Mouse (Mus musculus) stomach, embryonic 14.5 days (tissue): ENCODE data around the gene Agl. TPM values are rescaled to one million over a fixed set of nuclear protein-coding genes. Genes with fewer than 3 reads are reported as not detected.
A peak's percentile ranks its signal among the peaks of the same experiment; 100 is the strongest.

Experiments
- ATAC-seq: fragments of 200-750 bp; cut with Nextera tagmentation; 2 replicates; pipeline ENCODE4 v1.8.0; 2017; ENCODE audit warnings: low read depth, moderate TSS enrichment; ENCODE audit not compliant: insufficient number of reproducible peaks, insufficient read depth, low FRiP score
- H3K27ac ChIP-seq: fragments of 300-500 bp; sonication (generic); 2 replicates; pipeline ENCODE4 v1.5.1; 2014; ENCODE audit warnings: mild to moderate bottlenecking, low read length, moderate library complexity, mixed read lengths
- H3K27me3 ChIP-seq: fragments of 300-500 bp; sonication (generic); 2 replicates; pipeline ENCODE4 v1.6.1; 2014; ENCODE audit warnings: low read length, control low read depth, mixed read lengths; ENCODE audit not compliant: control insufficient read depth, insufficient read depth
- H3K36me3 ChIP-seq: fragments of 300-500 bp; sonication (generic); 2 replicates; pipeline ENCODE4 v1.6.1; 2014; ENCODE audit warnings: mild to moderate bottlenecking, control low read depth, low read length, moderate library complexity, mixed read lengths; ENCODE audit not compliant: control insufficient read depth, insufficient read depth
- H3K4me1 ChIP-seq: fragments of 300-500 bp; sonication (generic); 2 replicates; pipeline ENCODE4 v1.6.1; 2014; ENCODE audit warnings: low read length, control low read depth, mixed read lengths; ENCODE audit not compliant: control insufficient read depth, insufficient read depth
- H3K4me2 ChIP-seq: fragments of 300-500 bp; sonication (generic); replicated peaks from 2 replicates; pipeline ENCODE4 v1.6.1; 2014; ENCODE audit warnings: low read depth, low read length, control low read depth
- H3K4me3 ChIP-seq: fragments of 300-500 bp; sonication (generic); 2 replicates; pipeline ENCODE4 v1.5.1; 2014; ENCODE audit warnings: low read depth, low read length, control low read depth
- H3K9ac ChIP-seq: fragments of 300-500 bp; sonication (generic); replicated peaks from 2 replicates; pipeline ENCODE4 v1.6.1; 2014; ENCODE audit warnings: low read depth, mild to moderate bottlenecking, control low read depth, low read length, moderate library complexity, mixed read lengths
- H3K9me3 ChIP-seq: fragments of 300-500 bp; sonication (generic); 2 replicates; pipeline ENCODE4 v1.6.1; 2016; ENCODE audit warnings: low read depth, low read length, control low read depth; ENCODE audit not compliant: control insufficient read depth
- WGBS: fragments of 180-500 bp; shearing (Covaris S2); extraction: QIAGEN DNeasy Blood & Tissue Kit; methylation state at CpG from one replicate; pipeline ENCODE4 v1.1.7; 2014; 5-methylcytosine and 5-hydroxymethylcytosine counted together
- polyA plus RNA-seq: library from polyadenylated mRNA; unstranded; fragments of >200 nt; fragmentation: Nextera tagmentation; extraction: Ambion mirVana; gene quantifications from 2 replicates; pipeline ENCODE4 v1.2.1, GENCODE M21; 2014

The Agl gene
- polyA plus RNA-seq, 1 experiment from 2014 or later = 18.8 TPM

- ATAC-seq = 0 out of 2 replicates have a peak, but pooled peaks have one; percentile 53
- Histone ChIP-seq H3K36me3 (no peaks in the 10 kb centered on the region), H3K27me3 (no peaks in the 10 kb centered on the region), H3K9ac (no peak overlapping the region), H3K4me3 (no peak overlapping the region), H3K27ac (no peak overlapping the region), H3K4me2 (no peak overlapping the region), H3K9me3 (no peaks in the 10 kb centered on the region), H3K4me1 (no peaks in the 10 kb centered on the region)
- 68% methylated on average over 4 of the region's 4 CpGs for whole genome bisulfite sequencing
Observed at GRCm38 (mm10) chr3:116722980-116723379, 85.0 kb downstream of the Agl start.

DNA sequence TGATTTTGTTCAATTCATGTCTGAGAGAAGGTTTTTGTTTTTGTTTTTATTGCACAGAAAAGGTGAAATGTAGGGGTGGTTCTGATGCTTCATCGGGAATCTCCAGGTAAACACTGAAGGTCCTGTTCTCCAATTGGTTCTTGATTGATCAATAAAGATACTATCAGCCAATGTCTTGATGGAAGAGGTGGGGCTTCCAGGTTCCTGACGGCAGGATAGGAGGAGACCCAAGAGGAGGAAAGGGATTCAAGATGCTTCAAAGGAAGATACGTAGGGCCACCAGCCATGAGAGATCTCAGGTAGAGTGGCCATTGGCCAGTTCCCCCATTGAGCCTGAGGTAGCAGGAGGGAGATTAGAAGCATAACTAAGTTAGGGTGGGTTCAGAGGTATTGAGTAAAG lies 89.0 kb downstream of the Agl start:
- H3K4me1 ChIP-seq = no peaks in the 10 kb centered on the region
- no peak for ATAC-seq
- H3K27me3 ChIP-seq = no peaks in the 10 kb centered on the region
- no peak overlapping the region for H3K27ac ChIP-seq
- H3K4me3 ChIP-seq = no peak overlapping the region
- WGBS = 50% methylated on average over 3 of the region's 3 CpGs
- no peak overlapping the region for H3K9ac ChIP-seq
- no peak overlapping the region for H3K4me2 ChIP-seq
- H3K36me3 ChIP-seq = no peaks in the 10 kb centered on the region
- H3K9me3 ChIP-seq = no peaks in the 10 kb centered on the region

DNA sequence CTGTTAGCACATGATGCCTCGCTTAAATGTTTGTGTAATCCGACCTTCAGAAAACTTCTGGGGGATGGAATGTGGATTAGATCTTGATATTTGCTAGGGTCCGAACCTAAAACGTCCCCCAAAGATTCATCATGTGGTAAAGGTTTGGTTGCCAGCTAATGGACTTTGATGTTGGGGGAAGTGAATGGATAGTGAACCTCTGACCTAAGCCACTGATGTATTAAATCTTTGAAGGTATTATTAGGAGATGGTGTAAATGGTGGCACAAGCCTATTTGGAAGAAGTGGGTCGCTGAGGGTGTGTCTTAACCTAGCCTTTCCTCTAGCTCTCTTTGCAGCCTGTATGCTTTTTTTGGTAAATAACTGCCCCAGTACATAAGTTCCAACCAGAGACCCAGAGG lies 94.9 kb downstream of the Agl start:
- Histone ChIP-seq H3K4me3 (peak overlapping the region; percentile 93; the same call in 1 of the 2 replicates), H3K9me3 (no peaks in the 10 kb centered on the region), H3K27ac (no peak overlapping the region), H3K9ac (no peak overlapping the region), H3K27me3 (no peaks in the 10 kb centered on the region), H3K4me1 (peaks cover 10% of the 10 kb centered on the region), H3K36me3 (no peaks in the 10 kb centered on the region), H3K4me2 (peak overlapping the region; percentile 75)
- ATAC-seq = no peak
- 17% methylated on average over 5 of the region's 5 CpGs for WGBS

DNA sequence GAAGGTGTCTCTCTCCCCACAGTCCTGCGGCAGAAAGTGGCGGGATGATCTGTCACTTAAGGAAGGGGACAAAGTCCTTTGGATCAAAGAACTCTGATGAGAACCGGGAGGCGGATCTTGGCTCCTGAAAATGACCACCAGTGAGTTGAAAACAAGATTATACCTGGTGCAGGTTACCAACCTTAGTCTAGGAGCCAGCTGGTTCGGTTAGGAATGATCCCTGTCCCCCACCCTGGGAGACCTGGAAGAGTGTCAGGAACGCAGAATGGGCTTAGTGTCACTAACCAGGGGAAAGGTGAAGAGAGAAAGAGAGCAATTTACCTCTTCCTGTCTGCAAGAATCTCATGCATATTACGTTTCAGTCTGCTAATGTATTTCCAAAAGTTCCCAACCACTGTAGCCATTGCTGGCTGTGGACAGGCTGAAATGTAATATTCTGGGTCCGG lies 95.5 kb downstream of the Agl start, which contains the start of gene Slc35a3:
Gene Slc35a3 (minus strand): TSS at position 396 of the 446 bp plus-strand sequence.
- H3K4me1 ChIP-seq = peaks cover 10% of the 10 kb centered on the region
- peak within 1 kb of the TSS; percentile 94 for H3K9ac ChIP-seq
- H3K9me3 ChIP-seq = no peaks in the 10 kb centered on the region
- H3K27ac ChIP-seq = peak within 1 kb of the TSS; percentile 80
- H3K4me2 ChIP-seq = peak within 1 kb of the TSS; percentile 75
- H3K27me3 ChIP-seq = no peaks in the 10 kb centered on the region
- no peak for ATAC-seq
- peak within 1 kb of the TSS; percentile 93 for H3K4me3 ChIP-seq
- 2% methylated on average over 8 of the region's 8 CpGs for WGBS
- H3K36me3 ChIP-seq = no peaks in the 10 kb centered on the region

DNA sequence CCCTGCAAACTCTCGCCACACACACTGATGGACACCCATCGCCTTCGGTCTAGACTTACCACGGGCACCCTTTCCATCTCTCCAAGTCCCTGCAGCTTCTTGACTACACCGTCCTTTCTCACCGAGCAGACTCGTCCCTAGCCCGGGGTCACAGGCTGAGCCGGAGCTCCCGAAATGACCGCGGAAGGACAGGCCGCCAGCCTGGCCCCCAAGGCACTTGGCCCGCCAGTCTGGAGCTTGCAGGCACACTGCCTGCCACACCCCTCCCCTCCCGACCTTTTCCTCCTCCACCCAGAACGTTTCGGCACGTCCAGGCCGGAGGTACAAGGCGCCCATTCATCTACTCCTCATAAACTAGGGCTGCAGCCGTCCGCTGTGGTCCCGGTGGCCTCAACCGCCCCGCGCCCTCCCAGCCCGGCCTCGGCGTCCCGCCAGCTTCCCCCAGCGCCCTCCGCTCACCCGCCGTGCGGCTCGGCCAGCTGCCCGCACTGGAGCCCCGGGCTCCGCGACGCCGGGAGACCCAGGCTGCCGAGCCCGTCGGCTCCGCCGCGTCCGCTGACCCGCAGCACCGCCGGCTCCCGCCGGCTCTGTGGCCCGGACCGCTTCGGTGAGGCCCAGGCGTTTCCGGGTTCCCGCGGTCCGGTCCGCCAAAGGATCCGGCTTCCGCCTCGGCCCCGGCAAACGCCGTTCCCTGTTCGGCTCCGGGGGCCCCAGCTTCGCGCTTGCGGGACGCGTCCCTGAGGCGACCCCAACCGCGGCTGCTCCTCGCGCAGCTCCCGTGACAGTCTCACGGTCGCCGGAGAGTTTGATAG lies 96.1 kb downstream of the Agl start:
- H3K36me3 ChIP-seq = peaks cover 3% of the 10 kb centered on the region; the same call in 1 of the 2 replicates
- whole genome bisulfite sequencing = under 1% methylated on average over 84 of the region's 85 CpGs
- peak overlapping the region; percentile 94 for H3K9ac ChIP-seq
- peak overlapping the region; percentile 93 for H3K4me3 ChIP-seq
- peak; percentile 84 for ATAC-seq
- no peaks in the 10 kb centered on the region for H3K27me3 ChIP-seq
- H3K9me3 ChIP-seq = no peaks in the 10 kb centered on the region
- peak overlapping the region; percentile 75 for H3K4me2 ChIP-seq
- H3K4me1 ChIP-seq = peaks cover 10% of the 10 kb centered on the region
- peak overlapping the region; percentile 80 for H3K27ac ChIP-seq

DNA sequence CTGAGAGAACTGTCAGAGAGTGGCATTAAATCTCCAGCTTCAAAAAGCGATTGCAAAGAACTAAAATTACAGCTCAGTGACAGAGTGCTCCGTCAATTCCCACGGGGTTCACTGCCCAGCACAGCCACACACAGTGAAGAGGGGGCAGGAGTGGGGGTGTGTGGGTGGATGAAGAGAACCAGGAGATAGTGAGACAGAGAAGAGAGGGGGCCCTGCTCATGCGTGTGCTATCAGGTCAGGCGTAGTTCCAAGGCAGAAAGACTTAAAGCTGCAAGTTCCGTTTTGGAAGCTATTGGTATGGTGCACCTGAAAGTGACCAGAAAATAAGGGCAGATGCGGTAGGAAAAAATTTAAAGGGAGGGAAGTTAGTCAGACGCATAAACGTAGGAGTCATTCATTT lies 97.0 kb downstream of the Agl start:
- H3K36me3 ChIP-seq = peaks cover 3% of the 10 kb centered on the region; the same call in 1 of the 2 replicates
- H3K4me3 ChIP-seq = peak overlapping the region; percentile 93
- no peak for ATAC-seq
- H3K27me3 ChIP-seq = no peaks in the 10 kb centered on the region
- peak overlapping the region; percentile 94 for H3K9ac ChIP-seq
- H3K4me1 ChIP-seq = peaks cover 10% of the 10 kb centered on the region
- H3K4me2 ChIP-seq = peak overlapping the region; percentile 75
- no peaks in the 10 kb centered on the region for H3K9me3 ChIP-seq
- 46% methylated on average over 9 of the region's 9 CpGs for WGBS
- H3K27ac ChIP-seq = no peak overlapping the region

GRCm38 (mm10) chr3:116705637-116706204 lies 102.2 kb downstream of the Agl start:
- Histone ChIP-seq H3K36me3 (peaks cover 3% of the 10 kb centered on the region; the same call in 1 of the 2 replicates), H3K9ac (no peak overlapping the region), H3K4me1 (peaks cover under 1% of the 10 kb centered on the region), H3K4me2 (no peak overlapping the region), H3K27me3 (no peaks in the 10 kb centered on the region), H3K27ac (no peak overlapping the region), H3K4me3 (no peak overlapping the region), H3K9me3 (no peaks in the 10 kb centered on the region)
- WGBS = 87% methylated on average over 1 of the region's 1 CpGs
- no peak for ATAC-seq

DNA sequence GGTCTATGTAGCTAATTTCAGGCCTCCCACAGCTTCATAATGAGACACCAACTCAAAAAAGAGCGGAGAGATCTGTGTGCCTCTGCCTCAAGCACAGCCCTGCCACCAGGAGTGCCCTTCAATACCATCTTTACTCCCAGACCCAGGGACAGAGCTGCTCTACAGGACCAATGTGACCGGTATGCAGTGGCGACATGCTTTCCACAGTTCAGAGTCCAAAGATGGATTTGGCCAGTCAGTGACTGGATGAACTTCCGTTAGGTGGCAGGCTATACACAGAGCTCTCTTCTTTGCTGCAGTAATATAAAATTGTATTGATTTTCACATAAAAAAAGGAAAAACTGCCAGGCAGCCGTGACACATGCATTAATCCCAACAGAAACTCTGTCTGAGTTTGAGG lies 104.1 kb downstream of the Agl start:
- 89% methylated on average over 5 of the region's 5 CpGs for WGBS
- H3K4me2 ChIP-seq = no peak overlapping the region
- H3K9ac ChIP-seq = no peak overlapping the region
- no peak for ATAC-seq
- no peak overlapping the region for H3K4me3 ChIP-seq
- no peak overlapping the region for H3K27ac ChIP-seq
- no peaks in the 10 kb centered on the region for H3K27me3 ChIP-seq
- H3K4me1 ChIP-seq = no peaks in the 10 kb centered on the region
- peaks cover 3% of the 10 kb centered on the region; the same call in 1 of the 2 replicates for H3K36me3 ChIP-seq
- H3K9me3 ChIP-seq = no peaks in the 10 kb centered on the region
